Mouse (Mus musculus): ENCODE data around the gene Nynrin.
A peak's percentile ranks its signal among the peaks of the same experiment; 100 is the strongest.

Gene Nynrin

GRCm38 (mm10) chr14:55878316-55878940, 24.6 kb downstream of the Nynrin start:
- no peak for DNase-seq (ENCODE audit: low spot score in 2 of 2)

GRCm38 (mm10) chr14:55879623-55880022, 25.8 kb downstream of the Nynrin start:
- peak; percentile 50 to 67 for DNase-seq (ENCODE audit: low spot score in 2 of 2)

- DNase-seq (ENCODE audit: low spot score in 2 of 2): no peak
These were observed 27.2 kb downstream of the Nynrin start for GRCm38 (mm10) chr14:55880982-55881381.

- DNase-seq (ENCODE audit: low spot score in 2 of 2): no peak
These were observed 28.4 kb downstream of the Nynrin start for GRCm38 (mm10) chr14:55882171-55882641.

GRCm38 (mm10) chr14:55883149-55883661, 29.4 kb downstream of the Nynrin start:
- no peak for DNase-seq (ENCODE audit: low spot score in 2 of 2)

- DNase-seq (ENCODE audit: low spot score in 2 of 2): no peak
These were observed 29.9 kb downstream of the Nynrin start for GRCm38 (mm10) chr14:55883663-55884062.

GRCm38 (mm10) chr14:55884166-55884565, 30.4 kb downstream of the Nynrin start, which contains the start of gene Cbln3:
Gene Cbln3, minus strand, starts transcription at chr14:55884392.
- DNase-seq (ENCODE audit: low spot score in 2 of 2): no peak

- DNase-seq (ENCODE audit: low spot score in 2 of 2): peak; percentile 70 to 77
These were observed 30.9 kb downstream of the Nynrin start, which contains the start of gene Khnyn for GRCm38 (mm10) chr14:55884713-55885113. Gene Khnyn, plus strand, starts transcription at chr14:55884947.

GRCm38 (mm10) chr14:55885114-55885790, 31.4 kb downstream of the Nynrin start:
- DNase-seq (ENCODE audit: low spot score in 2 of 2): no peak

GRCm38 (mm10) chr14:55885791-55886271, 32.0 kb downstream of the Nynrin start:
- DNase-seq (ENCODE audit: low spot score in 2 of 2): peak; percentile 34 to 58

GRCm38 (mm10) chr14:55886571-55887382, 33.0 kb downstream of the Nynrin start:
- no peak for DNase-seq (ENCODE audit: low spot score in 2 of 2)

GRCm38 (mm10) chr14:55897671-55898070, 43.9 kb downstream of the Nynrin start:
- no peak for DNase-seq (ENCODE audit: low spot score in 2 of 2)

- DNase-seq (ENCODE audit: low spot score in 2 of 2): no peak
These were observed 45.1 kb downstream of the Nynrin start for GRCm38 (mm10) chr14:55898947-55899346.

- peak; percentile 63 to 77 for DNase-seq (ENCODE audit: low spot score in 2 of 2)
These were observed 46.0 kb downstream of the Nynrin start, which contains the start of gene Sdr39u1 for GRCm38 (mm10) chr14:55899701-55900413. Gene Sdr39u1, minus strand, starts transcription at chr14:55900293.

GRCm38 (mm10) chr14:55900414-55900755, 46.6 kb downstream of the Nynrin start:
- DNase-seq (ENCODE audit: low spot score in 2 of 2): no peak

GRCm38 (mm10) chr14:55905518-55905917, 51.7 kb downstream of the Nynrin start:
- DNase-seq (ENCODE audit: low spot score in 2 of 2): no peak

- no peak for DNase-seq (ENCODE audit: low spot score in 2 of 2)
These were observed 59.6 kb downstream of the Nynrin start for GRCm38 (mm10) chr14:55913406-55913805.

- DNase-seq (ENCODE audit: low spot score in 2 of 2): peak in 1 of 2 experiments; percentile 59
These were observed 64.7 kb downstream of the Nynrin start for GRCm38 (mm10) chr14:55918240-55919082.

- DNase-seq (ENCODE audit: low spot score in 2 of 2): no peak
These were observed 68.8 kb downstream of the Nynrin start for GRCm38 (mm10) chr14:55922475-55923232.
